Mouse (Mus musculus): ENCODE data around the gene Ano8. TPM values are rescaled to one million over a fixed set of nuclear protein-coding genes. Genes with fewer than 3 reads are reported as not detected.

Gene Ano8
- polyA plus RNA-seq, 1 experiment = 3.3 TPM

- H3K27me3 ChIP-seq (replicated peaks) = no peaks in the 10 kb centered on the region
- TF ChIP-seq GATA1 (IDR thresholded peaks at IDR 0.05; ENCODE audit: borderline replicate concordance, low read length) = no peak
- TF ChIP-seq FLI1 (IDR thresholded peaks at IDR 0.05; ENCODE audit: low read length) = no peak
- peaks cover 51% of the 10 kb centered on the region for H3K4me1 ChIP-seq
- H3K36me3 ChIP-seq (replicated peaks; ENCODE audit: low read length) = peaks cover 35% of the 10 kb centered on the region
- no peaks in the 10 kb centered on the region for H3K9me3 ChIP-seq
- H3K4me3 ChIP-seq (replicated peaks) = peak within 1 kb of the TSS; percentile 96
Measured at GRCm38 (mm10) chr8:71464513-71465500, 21.0 kb downstream of the Ano8 start, which contains the start of gene Mrpl34. Gene Mrpl34, plus strand, starts transcription at chr8:71464959.

- no peaks in the 10 kb centered on the region for H3K9me3 ChIP-seq
- TF ChIP-seq GATA1 (IDR thresholded peaks at IDR 0.05; ENCODE audit: borderline replicate concordance, low read length) = 0 out of 3 replicates have a peak, but pooled peaks have one; percentile 35
- TF ChIP-seq FLI1 (IDR thresholded peaks at IDR 0.05; ENCODE audit: low read length) = no peak
- H3K4me3 ChIP-seq (replicated peaks) = peak within 1 kb of the TSS; percentile 96
- peaks cover 47% of the 10 kb centered on the region for H3K36me3 ChIP-seq (replicated peaks; ENCODE audit: low read length)
- H3K4me1 ChIP-seq = peaks cover 48% of the 10 kb centered on the region
- H3K27me3 ChIP-seq (replicated peaks) = no peaks in the 10 kb centered on the region
Measured at GRCm38 (mm10) chr8:71463188-71464033, 22.4 kb downstream of the Ano8 start, which contains the start of gene Abhd8. Gene Abhd8, minus strand, starts transcription at chr8:71463655.

GRCm38 (mm10) chr8:71462786-71463185 is 23.0 kb downstream of the Ano8 start:
- TF ChIP-seq GATA1 (IDR thresholded peaks at IDR 0.05; ENCODE audit: borderline replicate concordance, low read length) (no peak), FLI1 (IDR thresholded peaks at IDR 0.05; ENCODE audit: low read length) (no peak)
- Histone ChIP-seq H3K9me3 (no peaks in the 10 kb centered on the region), H3K36me3 (replicated peaks; ENCODE audit: low read length) (peaks cover 53% of the 10 kb centered on the region), H3K27me3 (replicated peaks) (peaks cover 4% of the 10 kb centered on the region), H3K4me1 (peaks cover 52% of the 10 kb centered on the region), H3K4me3 (replicated peaks) (peak overlapping the region; percentile 96)

GRCm38 (mm10) chr8:71462191-71462590 is 23.6 kb downstream of the Ano8 start:
- peaks cover 58% of the 10 kb centered on the region for H3K4me1 ChIP-seq
- peaks cover 54% of the 10 kb centered on the region for H3K36me3 ChIP-seq (replicated peaks; ENCODE audit: low read length)
- no peaks in the 10 kb centered on the region for H3K9me3 ChIP-seq
- peak overlapping the region; percentile 96 for H3K4me3 ChIP-seq (replicated peaks)
- peaks cover 4% of the 10 kb centered on the region for H3K27me3 ChIP-seq (replicated peaks)
- no peak for TF ChIP-seq FLI1 (IDR thresholded peaks at IDR 0.05; ENCODE audit: low read length)
- TF ChIP-seq GATA1 (IDR thresholded peaks at IDR 0.05; ENCODE audit: borderline replicate concordance, low read length) = no peak

- Histone ChIP-seq H3K4me1 (peaks cover 64% of the 10 kb centered on the region), H3K9me3 (no peaks in the 10 kb centered on the region), H3K27me3 (replicated peaks) (peaks cover 4% of the 10 kb centered on the region), H3K4me3 (replicated peaks) (no peak overlapping the region), H3K36me3 (replicated peaks; ENCODE audit: low read length) (peaks cover 51% of the 10 kb centered on the region)
- TF ChIP-seq FLI1 (IDR thresholded peaks at IDR 0.05; ENCODE audit: low read length) (no peak), GATA1 (IDR thresholded peaks at IDR 0.05; ENCODE audit: borderline replicate concordance, low read length) (no peak)
Measured at GRCm38 (mm10) chr8:71461152-71461840, 24.5 kb downstream of the Ano8 start.

- Histone ChIP-seq H3K36me3 (replicated peaks; ENCODE audit: low read length) (peaks cover 45% of the 10 kb centered on the region), H3K4me3 (replicated peaks) (no peak overlapping the region), H3K27me3 (replicated peaks) (peaks cover 9% of the 10 kb centered on the region), H3K9me3 (no peaks in the 10 kb centered on the region), H3K4me1 (peaks cover 58% of the 10 kb centered on the region)
- no peak for TF ChIP-seq GATA1 (IDR thresholded peaks at IDR 0.05; ENCODE audit: borderline replicate concordance, low read length)
- no peak for TF ChIP-seq FLI1 (IDR thresholded peaks at IDR 0.05; ENCODE audit: low read length)
Measured at GRCm38 (mm10) chr8:71460716-71461115, 25.0 kb downstream of the Ano8 start.

- Histone ChIP-seq H3K9me3 (no peaks in the 10 kb centered on the region), H3K27me3 (replicated peaks) (peaks cover 28% of the 10 kb centered on the region), H3K4me1 (peaks cover 34% of the 10 kb centered on the region), H3K4me3 (replicated peaks) (peak overlapping the region; percentile 57), H3K36me3 (replicated peaks; ENCODE audit: low read length) (peaks cover 45% of the 10 kb centered on the region)
- TF ChIP-seq GATA1 (IDR thresholded peaks at IDR 0.05; ENCODE audit: borderline replicate concordance, low read length) = no peak
- no peak for TF ChIP-seq FLI1 (IDR thresholded peaks at IDR 0.05; ENCODE audit: low read length)
Measured at GRCm38 (mm10) chr8:71457659-71458270, 28.0 kb downstream of the Ano8 start.

- H3K27me3 ChIP-seq (replicated peaks) = peaks cover 37% of the 10 kb centered on the region
- TF ChIP-seq FLI1 (IDR thresholded peaks at IDR 0.05; ENCODE audit: low read length) (no peak), GATA1 (IDR thresholded peaks at IDR 0.05; ENCODE audit: borderline replicate concordance, low read length) (no peak)
- no peak overlapping the region for H3K4me3 ChIP-seq (replicated peaks)
- H3K9me3 ChIP-seq = no peaks in the 10 kb centered on the region
- H3K4me1 ChIP-seq = peaks cover 31% of the 10 kb centered on the region
- H3K36me3 ChIP-seq (replicated peaks; ENCODE audit: low read length) = peaks cover 44% of the 10 kb centered on the region
Measured at GRCm38 (mm10) chr8:71456906-71457305, 28.9 kb downstream of the Ano8 start.
